Mouse (Mus musculus): ENCODE measurements around the gene Olfr1385.

DNA sequence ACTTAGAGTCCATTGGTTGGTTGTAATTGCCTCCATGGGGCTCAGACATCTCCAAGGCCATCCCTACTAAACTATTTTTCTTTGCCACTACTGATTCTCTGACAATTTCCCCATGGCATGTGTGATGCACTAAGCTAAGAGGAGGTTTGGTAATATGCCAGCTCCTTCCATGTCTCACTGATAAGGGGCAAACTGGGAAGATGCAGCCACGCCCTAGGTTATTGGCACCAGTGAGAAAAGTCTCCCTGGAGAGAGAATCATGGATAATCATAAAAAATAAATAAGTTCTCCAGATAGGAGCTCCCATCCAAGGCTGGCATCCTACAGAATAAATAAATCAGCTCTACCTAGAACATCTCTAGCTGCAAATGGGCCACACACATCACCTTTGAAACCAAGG, 33.8 kb upstream of the Olfr1385 start, which contains the start of gene Olfr1387:
- TF ChIP-seq POLR2A (IDR thresholded peaks at IDR 0.05; ENCODE audit: low read depth, low read length) (no peak), CTCF (IDR thresholded peaks at IDR 0.05; ENCODE audit: extremely low read depth, insufficient read length, insufficient replicate concordance, low read depth, low read length) (no peak)

All from small intestine, adult 2 months (tissue).